Mouse (Mus musculus) erythroblast, embryonic 14.5 days (primary cell): Measurements from ENCODE around the gene Calca.

Source experiments
- GATA1 ChIP-seq: IDR thresholded peaks from 2 replicates; pipeline ENCODE4 v1.6.1; 2012; ENCODE audit warnings: low read length, inconsistent platforms, mixed read lengths
- TAL1 ChIP-seq: IDR thresholded peaks from 3 replicates; pipeline ENCODE4 v1.6.1; 2012; ENCODE audit warnings: low read length, inconsistent platforms, mixed read lengths

DNA sequence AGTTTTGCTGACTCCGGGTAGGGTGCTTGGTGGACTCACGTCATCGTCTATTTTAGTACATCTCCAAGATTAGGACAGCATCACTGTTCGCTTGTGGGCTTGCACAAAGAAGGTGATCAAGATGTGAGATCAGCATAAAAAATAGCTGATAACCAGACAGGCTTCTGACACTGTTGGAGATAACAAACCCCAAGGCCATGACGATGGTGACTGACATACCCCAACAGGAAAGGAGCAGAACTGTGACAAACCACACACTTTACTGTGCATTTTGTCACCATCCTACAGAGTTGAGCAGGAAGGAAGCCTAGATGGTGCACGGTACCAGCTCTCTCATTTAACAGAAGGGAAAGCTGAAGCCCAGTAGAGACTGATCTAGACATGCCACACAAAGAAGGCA, 19.4 kb downstream of the Calca start:
- TF ChIP-seq GATA1: no peak
- TF ChIP-seq TAL1: no peak
